Mouse (Mus musculus): Measurements from ENCODE around the gene Aebp2. TPM values are rescaled to one million over a fixed set of nuclear protein-coding genes. Genes with fewer than 3 reads are reported as not detected.
"Not testable (repeated sequence)": the region's sequence is repeated elsewhere in the genome, so short reads cannot be mapped to it uniquely, and the experiment has no call there.

Gene Aebp2
- polyA plus RNA-seq, 1 experiment = 27.1 TPM

- TF ChIP-seq FOSL1 (IDR thresholded peaks at IDR 0.05; ENCODE audit: insufficient read depth, low read length, poor library complexity, severe bottlenecking) = no peak
- no peak for TF ChIP-seq MYOD1 (IDR thresholded peaks at IDR 0.05; ENCODE audit: control insufficient read depth, insufficient read length, low read depth)
- no peak for TF ChIP-seq MYOG (IDR thresholded peaks at IDR 0.05; ENCODE audit: control insufficient read depth, extremely low read depth, insufficient read length)
- no peak for TF ChIP-seq CEBPB (IDR thresholded peaks at IDR 0.05; ENCODE audit: low read depth)
- no peak for TF ChIP-seq USF1 (IDR thresholded peaks at IDR 0.05; ENCODE audit: low read depth)
- no peak for TF ChIP-seq CTCF (IDR thresholded peaks at IDR 0.05; ENCODE audit: control insufficient read depth, insufficient read depth, insufficient read length)
- TF ChIP-seq MAX (IDR thresholded peaks at IDR 0.05) = no peak
- Histone ChIP-seq H3K79me2 (ENCODE audit: control insufficient read depth, insufficient read depth) (no peaks in the 10 kb centered on the region), H3ac (ENCODE audit: control insufficient read depth, insufficient read length, low read depth) (no peak overlapping the region), H3K36me3 (ENCODE audit: control insufficient read depth, insufficient read depth) (no peaks in the 10 kb centered on the region), H3K27me3 (ENCODE audit: control insufficient read depth, insufficient read depth, insufficient read length) (no peaks in the 10 kb centered on the region), H3K4me3 (ENCODE audit: insufficient read depth, poor library complexity, severe bottlenecking) (no peak overlapping the region), H3K79me3 (ENCODE audit: low read depth) (no peaks in the 10 kb centered on the region)
Observed at GRCm38 (mm10) chr6:140603228-140603944, 19.1 kb upstream of the Aebp2 start.

DNA sequence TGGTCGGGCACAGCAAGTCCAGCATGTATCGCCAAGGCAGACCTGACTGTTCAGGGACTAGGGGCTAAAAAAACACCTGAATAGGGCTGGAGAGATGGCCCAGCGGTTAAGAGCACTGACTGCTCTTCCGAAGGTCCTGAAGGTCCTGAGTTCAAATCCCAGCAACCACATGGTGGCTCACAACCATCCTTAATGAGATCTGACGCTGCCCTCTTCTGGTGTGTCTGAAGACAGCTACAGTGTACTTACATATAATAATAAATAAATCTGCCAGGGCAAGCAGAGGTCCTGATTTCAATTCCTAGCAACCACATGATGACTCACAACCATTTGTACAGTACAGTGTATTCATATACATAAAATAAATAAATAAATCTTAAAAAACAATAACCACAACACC, 17.3 kb upstream of the Aebp2 start:
- H3ac ChIP-seq (ENCODE audit: control insufficient read depth, insufficient read length, low read depth); H3K79me3 ChIP-seq (ENCODE audit: low read depth); H3K36me3 ChIP-seq (ENCODE audit: control insufficient read depth, insufficient read depth); H3K79me2 ChIP-seq (ENCODE audit: control insufficient read depth, insufficient read depth); H3K4me3 ChIP-seq (ENCODE audit: insufficient read depth, poor library complexity, severe bottlenecking); H3K27me3 ChIP-seq (ENCODE audit: control insufficient read depth, insufficient read depth, insufficient read length): not testable (repeated sequence)

DNA sequence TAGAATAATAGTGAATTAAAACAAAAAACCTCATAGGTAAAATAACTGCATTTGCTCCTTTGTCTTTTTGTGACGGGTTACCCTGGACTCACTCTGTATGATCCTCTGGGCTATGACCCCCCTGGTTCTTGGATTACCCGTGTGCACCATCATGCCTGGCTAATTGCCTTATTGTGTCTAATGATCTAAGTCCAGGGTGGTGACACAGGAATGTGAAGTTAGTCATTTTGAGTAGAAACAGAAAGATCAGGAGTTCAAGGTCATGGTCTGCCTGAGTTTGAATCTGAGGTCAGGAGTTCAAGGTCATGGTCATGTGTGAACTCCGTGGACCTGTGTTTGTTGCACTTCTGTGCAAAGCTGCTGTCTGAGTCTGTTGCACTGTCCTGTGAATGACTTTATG, 16.7 kb upstream of the Aebp2 start:
- TF ChIP-seq MYOD1 (IDR thresholded peaks at IDR 0.05; ENCODE audit: control insufficient read depth, insufficient read length, low read depth) (no peak), CTCF (IDR thresholded peaks at IDR 0.05; ENCODE audit: control insufficient read depth, insufficient read depth, insufficient read length) (no peak), FOSL1 (IDR thresholded peaks at IDR 0.05; ENCODE audit: insufficient read depth, low read length, poor library complexity, severe bottlenecking) (no peak), USF1 (IDR thresholded peaks at IDR 0.05; ENCODE audit: low read depth) (no peak), CEBPB (IDR thresholded peaks at IDR 0.05; ENCODE audit: low read depth) (no peak), MYOG (IDR thresholded peaks at IDR 0.05; ENCODE audit: control insufficient read depth, extremely low read depth, insufficient read length) (no peak), MAX (IDR thresholded peaks at IDR 0.05) (no peak)
- no peaks in the 10 kb centered on the region for H3K79me3 ChIP-seq (ENCODE audit: low read depth)
- no peaks in the 10 kb centered on the region for H3K79me2 ChIP-seq (ENCODE audit: control insufficient read depth, insufficient read depth)
- no peaks in the 10 kb centered on the region for H3K27me3 ChIP-seq (ENCODE audit: control insufficient read depth, insufficient read depth, insufficient read length)
- H3K36me3 ChIP-seq (ENCODE audit: control insufficient read depth, insufficient read depth) = no peaks in the 10 kb centered on the region
- no peak overlapping the region for H3ac ChIP-seq (ENCODE audit: control insufficient read depth, insufficient read length, low read depth)
- H3K4me3 ChIP-seq (ENCODE audit: insufficient read depth, poor library complexity, severe bottlenecking) = no peak overlapping the region

DNA sequence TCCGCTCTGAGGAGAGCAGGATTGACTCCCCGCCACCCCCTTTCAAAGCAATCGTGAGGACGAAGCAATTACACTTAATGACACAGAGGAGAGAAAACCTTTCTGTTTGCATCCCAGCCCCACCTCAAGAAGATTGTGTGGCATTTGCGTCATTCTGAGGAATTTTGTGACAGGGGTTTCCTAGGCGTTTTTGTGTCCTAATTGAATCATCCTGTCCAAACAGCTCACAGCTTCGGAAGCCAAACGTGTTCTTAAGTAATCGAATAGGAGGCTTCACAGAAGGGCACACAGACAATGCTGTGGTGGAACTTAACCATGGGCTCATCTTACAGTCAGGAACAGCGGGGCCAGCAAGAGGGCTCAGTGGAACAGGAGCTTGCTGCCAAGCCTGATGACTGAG, 15.9 kb upstream of the Aebp2 start:
- no peaks in the 10 kb centered on the region for H3K79me2 ChIP-seq (ENCODE audit: control insufficient read depth, insufficient read depth)
- no peaks in the 10 kb centered on the region for H3K27me3 ChIP-seq (ENCODE audit: control insufficient read depth, insufficient read depth, insufficient read length)
- H3K4me3 ChIP-seq (ENCODE audit: insufficient read depth, poor library complexity, severe bottlenecking) = no peak overlapping the region
- H3K36me3 ChIP-seq (ENCODE audit: control insufficient read depth, insufficient read depth) = no peaks in the 10 kb centered on the region
- no peaks in the 10 kb centered on the region for H3K79me3 ChIP-seq (ENCODE audit: low read depth)
- TF ChIP-seq FOSL1 (IDR thresholded peaks at IDR 0.05; ENCODE audit: insufficient read depth, low read length, poor library complexity, severe bottlenecking) = no peak
- no peak for TF ChIP-seq CTCF (IDR thresholded peaks at IDR 0.05; ENCODE audit: control insufficient read depth, insufficient read depth, insufficient read length)
- TF ChIP-seq MAX (IDR thresholded peaks at IDR 0.05) = no peak
- no peak for TF ChIP-seq MYOD1 (IDR thresholded peaks at IDR 0.05; ENCODE audit: control insufficient read depth, insufficient read length, low read depth)
- TF ChIP-seq CEBPB (IDR thresholded peaks at IDR 0.05; ENCODE audit: low read depth) = no peak
- TF ChIP-seq MYOG (IDR thresholded peaks at IDR 0.05; ENCODE audit: control insufficient read depth, extremely low read depth, insufficient read length) = no peak
- no peak for TF ChIP-seq USF1 (IDR thresholded peaks at IDR 0.05; ENCODE audit: low read depth)
- H3ac ChIP-seq (ENCODE audit: control insufficient read depth, insufficient read length, low read depth) = no peak overlapping the region

GRCm38 (mm10) chr6:140608666-140609065, 13.8 kb upstream of the Aebp2 start:
- Histone ChIP-seq H3K79me3 (ENCODE audit: low read depth) (no peaks in the 10 kb centered on the region), H3K79me2 (ENCODE audit: control insufficient read depth, insufficient read depth) (no peaks in the 10 kb centered on the region), H3K4me3 (ENCODE audit: insufficient read depth, poor library complexity, severe bottlenecking) (no peak overlapping the region), H3K27me3 (ENCODE audit: control insufficient read depth, insufficient read depth, insufficient read length) (no peaks in the 10 kb centered on the region), H3ac (ENCODE audit: control insufficient read depth, insufficient read length, low read depth) (no peak overlapping the region), H3K36me3 (ENCODE audit: control insufficient read depth, insufficient read depth) (no peaks in the 10 kb centered on the region)
- TF ChIP-seq FOSL1 (IDR thresholded peaks at IDR 0.05; ENCODE audit: insufficient read depth, low read length, poor library complexity, severe bottlenecking) = no peak
- TF ChIP-seq MYOG (IDR thresholded peaks at IDR 0.05; ENCODE audit: control insufficient read depth, extremely low read depth, insufficient read length) = no peak
- no peak for TF ChIP-seq MAX (IDR thresholded peaks at IDR 0.05)
- no peak for TF ChIP-seq USF1 (IDR thresholded peaks at IDR 0.05; ENCODE audit: low read depth)
- TF ChIP-seq MYOD1 (IDR thresholded peaks at IDR 0.05; ENCODE audit: control insufficient read depth, insufficient read length, low read depth) = no peak
- TF ChIP-seq CTCF (IDR thresholded peaks at IDR 0.05; ENCODE audit: control insufficient read depth, insufficient read depth, insufficient read length) = no peak
- no peak for TF ChIP-seq CEBPB (IDR thresholded peaks at IDR 0.05; ENCODE audit: low read depth)

DNA sequence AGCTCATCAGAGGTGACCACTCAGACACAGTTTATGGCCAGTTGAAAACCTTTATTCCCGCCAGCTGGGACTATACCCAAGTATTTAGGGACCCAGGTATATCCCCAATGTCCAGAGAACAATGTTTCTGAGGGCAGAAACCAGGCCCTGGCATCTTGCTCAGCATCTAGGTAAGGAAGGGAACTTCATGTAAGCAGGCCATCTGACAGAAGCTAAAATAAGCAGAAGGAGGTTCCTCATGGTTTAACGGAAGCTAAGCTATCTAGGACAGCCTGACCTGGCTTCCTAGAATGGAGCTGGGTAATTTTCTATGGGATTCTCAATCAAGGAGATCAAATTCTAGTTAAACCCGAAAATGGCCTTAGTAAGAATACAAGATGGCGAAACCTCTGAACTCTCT, 12.9 kb upstream of the Aebp2 start:
- no peaks in the 10 kb centered on the region for H3K79me2 ChIP-seq (ENCODE audit: control insufficient read depth, insufficient read depth)
- no peaks in the 10 kb centered on the region for H3K36me3 ChIP-seq (ENCODE audit: control insufficient read depth, insufficient read depth)
- no peaks in the 10 kb centered on the region for H3K79me3 ChIP-seq (ENCODE audit: low read depth)
- no peak for TF ChIP-seq MYOG (IDR thresholded peaks at IDR 0.05; ENCODE audit: control insufficient read depth, extremely low read depth, insufficient read length)
- TF ChIP-seq FOSL1 (IDR thresholded peaks at IDR 0.05; ENCODE audit: insufficient read depth, low read length, poor library complexity, severe bottlenecking) = no peak
- TF ChIP-seq CTCF (IDR thresholded peaks at IDR 0.05; ENCODE audit: control insufficient read depth, insufficient read depth, insufficient read length) = no peak
- TF ChIP-seq MAX (IDR thresholded peaks at IDR 0.05) = no peak
- TF ChIP-seq MYOD1 (IDR thresholded peaks at IDR 0.05; ENCODE audit: control insufficient read depth, insufficient read length, low read depth) = no peak
- TF ChIP-seq CEBPB (IDR thresholded peaks at IDR 0.05; ENCODE audit: low read depth) = no peak
- TF ChIP-seq USF1 (IDR thresholded peaks at IDR 0.05; ENCODE audit: low read depth) = no peak
- no peaks in the 10 kb centered on the region for H3K27me3 ChIP-seq (ENCODE audit: control insufficient read depth, insufficient read depth, insufficient read length)
- no peak overlapping the region for H3ac ChIP-seq (ENCODE audit: control insufficient read depth, insufficient read length, low read depth)
- H3K4me3 ChIP-seq (ENCODE audit: insufficient read depth, poor library complexity, severe bottlenecking) = no peak overlapping the region
